Mouse (Mus musculus) liver, postnatal 0 days (tissue): Measurements from ENCODE around the gene Tcam1.

Source experiments
- CTCF ChIP-seq: sonication (generic); IDR thresholded peaks from 2 replicates; pipeline ENCODE4 v1.5.1; 2016; ENCODE audit warnings: antibody characterized with exemption, low read depth
- EP300 ChIP-seq: IDR thresholded peaks from 2 replicates; pipeline ENCODE4 v1.6.1; 2016; ENCODE audit warnings: antibody characterized with exemption, low read depth, mild to moderate bottlenecking

GRCm38 (mm10) chr11:106334066-106334465 is 57.6 kb downstream of the Tcam1 start:
- TF ChIP-seq CTCF (no peak), EP300 (no peak)
